Mouse (Mus musculus): ENCODE measurements around the gene Cdkn2aipnl.

- TF ChIP-seq CTCF (IDR thresholded peaks at IDR 0.05; ENCODE audit: control insufficient read depth, insufficient read depth, insufficient read length): no peak
- no peak for TF ChIP-seq MYOG (IDR thresholded peaks at IDR 0.05; ENCODE audit: control insufficient read depth, extremely low read depth, insufficient read length)
Observed at GRCm38 (mm10) chr11:51927106-51927505, 40.4 kb upstream of the Cdkn2aipnl start.

Data from C2C12 (cell line).